Comparison of ENCODE assay signal across 35 mouse cellular contexts in the genomic region with DNA sequence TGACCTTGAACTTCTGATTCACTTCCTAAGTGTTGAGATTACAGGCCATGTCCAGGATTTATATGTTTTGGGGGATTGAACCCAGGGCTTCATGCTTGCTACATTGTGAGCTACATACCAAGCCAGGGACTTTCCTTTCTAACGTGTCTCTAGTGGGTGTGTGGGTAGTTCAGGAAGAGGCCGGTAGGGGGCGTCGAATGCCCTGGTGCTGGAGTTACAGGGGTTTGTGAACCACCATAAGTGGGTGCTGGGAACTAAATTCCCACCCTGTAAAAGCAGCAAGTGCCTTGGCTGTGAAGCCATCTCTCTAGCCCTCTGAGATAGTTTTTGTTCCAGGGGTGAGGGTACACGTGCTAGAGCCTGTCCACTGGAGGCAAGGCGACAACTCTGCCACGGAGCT. TPM values are rescaled to one million over a fixed set of nuclear protein-coding genes. Genes with fewer than 3 reads are reported as not detected.
A peak's percentile ranks its signal among the peaks of the same experiment; 100 is the strongest.
DNase-seq lines count a peak whose midpoint lies in the region; ATAC-seq and TF ChIP-seq lines count a peak whose summit lies in the region.
"Had no signal": no experiment of that assay in that cellular context is flagged by ENCODE, and none has a peak within 500 bp of the region (broad histone marks: within the 10 kb centered on the region; RNA-seq: fewer than 3 reads in every experiment).

No protein-coding gene starts in this region.

- no peak for DNase-seq in gastrocnemius, adult 2 months
- DNase-seq in gastrocnemius, postnatal 4 days (ENCODE audit: low spot score in 2 of 2), result no peak
- DNase-seq in liver, embryonic 14.5 days (ENCODE audit: low read depth in 3 of 3, low spot score in 3 of 3), result no peak
- no peak for DNase-seq in liver, embryonic 11.5 days (ENCODE audit: low spot score)
- peak; percentile 83 for DNase-seq in R1 (ENCODE audit: low read depth, low spot score)
- peak; percentile 65 for DNase-seq in testis, postnatal 14 days (ENCODE audit: low spot score)
- DNase-seq in lung, postnatal 0 days (ENCODE audit: low spot score), result no peak
- no peak for DNase-seq in urinary bladder, postnatal 36 days (ENCODE audit: low spot score in 2 of 2)
- DNase-seq: adrenal gland, postnatal 14 days; cerebellum, adult 11-12 months; cerebellum, adult 9-11 months; gastrocnemius, postnatal 10 days; kidney, adult 2 months; layer of hippocampus, adult 9-11 months; lung, adult 18-20 months; lung, postnatal 10 days; thymus, postnatal 4 days had no signal

- H3K36me3 ChIP-seq in liver, embryonic 14.5 days (replicated peaks; ENCODE audit: control insufficient read depth, insufficient read depth, low read depth), result no peaks in the 10 kb centered on the region
- H3K36me3 ChIP-seq in liver, embryonic 11.5 days (ENCODE audit: control insufficient read depth, insufficient read depth, low read length), result no peaks in the 10 kb centered on the region
- no peaks in the 10 kb centered on the region for H3K36me3 ChIP-seq in lung, postnatal 0 days (ENCODE audit: insufficient read depth, low read length)
- H3K36me3 ChIP-seq: embryonic facial prominence, embryonic 13.5 days; limb, embryonic 13.5 days; liver, embryonic 12.5 days; midbrain, embryonic 13.5 days; neural tube, embryonic 13.5 days; stomach, embryonic 15.5 days had no signal

- peak overlapping the region; percentile 46; the same call in 1 of the 2 replicates for H3K27ac ChIP-seq in gastrocnemius, adult 2 months
- no peak overlapping the region for H3K27ac ChIP-seq in liver, embryonic 14.5 days
- H3K27ac ChIP-seq in liver, embryonic 11.5 days (ENCODE audit: low read depth, low read length), result no peak overlapping the region
- H3K27ac ChIP-seq in lung, postnatal 0 days (ENCODE audit: low read length), result no peak overlapping the region
- H3K27ac ChIP-seq: embryonic facial prominence, embryonic 13.5 days; hindbrain, embryonic 14.5 days; kidney, postnatal 0 days; limb, embryonic 13.5 days; liver, embryonic 12.5 days; macrophage; midbrain, embryonic 13.5 days; neural tube, embryonic 13.5 days; stomach, embryonic 15.5 days had no signal

- TF ChIP-seq EP300 in liver, embryonic 14.5 days (IDR thresholded peaks at IDR 0.05; ENCODE audit: low read depth), result no peak
- no peak for TF ChIP-seq EP300 in lung, postnatal 0 days (IDR thresholded peaks at IDR 0.05)

- intact Hi-C loops in gastrocnemius, adult 2 months (cut with DNase I), result no loop called here

- H3K27me3 ChIP-seq in liver, embryonic 14.5 days (ENCODE audit: control insufficient read depth, insufficient read depth, low read length), result no peaks in the 10 kb centered on the region
- no peaks in the 10 kb centered on the region; the same call in 1 of the 2 replicates for H3K27me3 ChIP-seq in liver, embryonic 11.5 days (replicated peaks; ENCODE audit: control insufficient read depth, insufficient read depth, low read length)
- H3K27me3 ChIP-seq in lung, postnatal 0 days (replicated peaks; ENCODE audit: insufficient read depth, low read length), result no peaks in the 10 kb centered on the region
- H3K27me3 ChIP-seq: embryonic facial prominence, embryonic 13.5 days; heart, embryonic 12.5 days; limb, embryonic 13.5 days; midbrain, embryonic 13.5 days; neural tube, embryonic 13.5 days; stomach, embryonic 15.5 days had no signal

- H3K4me3 ChIP-seq in gastrocnemius, adult 2 months, result no peak overlapping the region
- H3K4me3 ChIP-seq in liver, embryonic 14.5 days (ENCODE audit: insufficient read depth in 1 of 2, low read depth in 2 of 2, low read length in 2 of 2), result no peak overlapping the region
- no peak overlapping the region for H3K4me3 ChIP-seq in liver, embryonic 11.5 days (ENCODE audit: low read depth, low read length)
- H3K4me3 ChIP-seq in lung, postnatal 0 days (ENCODE audit: low read depth, low read length), result no peak overlapping the region
- H3K4me3 ChIP-seq: embryonic facial prominence, embryonic 13.5 days; heart, embryonic 12.5 days; limb, embryonic 13.5 days; liver, embryonic 12.5 days; midbrain, embryonic 13.5 days; neural tube, embryonic 13.5 days; stomach, embryonic 15.5 days had no signal

- ATAC-seq in liver, embryonic 14.5 days (ENCODE audit: insufficient read depth), result no peak
- ATAC-seq in liver, embryonic 11.5 days (replicated peaks; ENCODE audit: low FRiP score), result no peak
- ATAC-seq in lung, postnatal 0 days, result no peak
- ATAC-seq: forebrain, embryonic 16.5 days; inflammation-experienced regulatory T-cells, adult 6 months; liver, embryonic 12.5 days; midbrain, embryonic 13.5 days had no signal

- H3K9me3 ChIP-seq in liver, embryonic 14.5 days (ENCODE audit: control insufficient read depth, low read length), result no peaks in the 10 kb centered on the region
- no peaks in the 10 kb centered on the region for H3K9me3 ChIP-seq in liver, embryonic 11.5 days (ENCODE audit: control insufficient read depth, low read length)
- H3K9me3 ChIP-seq in lung, postnatal 0 days (ENCODE audit: low read length), result no peaks in the 10 kb centered on the region
- H3K9me3 ChIP-seq: embryonic facial prominence, embryonic 13.5 days; heart, embryonic 12.5 days; limb, embryonic 13.5 days; liver, embryonic 12.5 days; midbrain, embryonic 13.5 days; stomach, embryonic 15.5 days had no signal

- H3K4me2 ChIP-seq in liver, embryonic 14.5 days (ENCODE audit: low read depth), result no peak overlapping the region
- H3K4me2 ChIP-seq in liver, embryonic 11.5 days, result no peak overlapping the region
- no peak overlapping the region for H3K4me2 ChIP-seq in lung, postnatal 0 days (replicated peaks; ENCODE audit: low read depth, low read length)
- H3K4me2 ChIP-seq: embryonic facial prominence, embryonic 13.5 days; heart, embryonic 12.5 days; hindbrain, embryonic 14.5 days; limb, embryonic 13.5 days; liver, embryonic 12.5 days; midbrain, embryonic 13.5 days; neural tube, embryonic 13.5 days; stomach, embryonic 15.5 days had no signal

- TF ChIP-seq CTCF in gastrocnemius, adult 2 months (IDR thresholded peaks at IDR 0.05), result peak; percentile 36
- TF ChIP-seq CTCF in liver, embryonic 14.5 days (IDR thresholded peaks at IDR 0.05; ENCODE audit: low read depth), result peak; percentile 46
- TF ChIP-seq CTCF in lung, postnatal 0 days (IDR thresholded peaks at IDR 0.05), result no peak

- H3K4me1 ChIP-seq in liver, embryonic 14.5 days (replicated peaks; ENCODE audit: control insufficient read depth in 2 of 2, insufficient read depth in 2 of 2, low read length in 1 of 2), result no peaks in the 10 kb centered on the region
- H3K4me1 ChIP-seq in liver, embryonic 11.5 days (replicated peaks; ENCODE audit: control insufficient read depth, insufficient read depth, low read length), result no peaks in the 10 kb centered on the region
- H3K4me1 ChIP-seq in lung, postnatal 0 days (ENCODE audit: insufficient read depth, low read depth, low read length), result no peaks in the 10 kb centered on the region
- H3K4me1 ChIP-seq: embryonic facial prominence, embryonic 13.5 days; limb, embryonic 13.5 days; liver, embryonic 12.5 days; midbrain, embryonic 13.5 days; neural tube, embryonic 13.5 days; stomach, embryonic 15.5 days had no signal

- WGBS in liver, embryonic 14.5 days (ENCODE audit: insufficient replicate concordance), result 60% methylated on average over 7 of the region's 7 CpGs
- WGBS in liver, embryonic 11.5 days, result 73% methylated on average over 7 of the region's 7 CpGs
- WGBS in lung, postnatal 0 days, result 73% methylated on average over 7 of the region's 7 CpGs

- H3K9ac ChIP-seq in liver, embryonic 14.5 days (replicated peaks), result no peak overlapping the region
- H3K9ac ChIP-seq in liver, embryonic 11.5 days (ENCODE audit: low read depth, low read length), result no peak overlapping the region
- H3K9ac ChIP-seq in lung, postnatal 0 days (replicated peaks; ENCODE audit: low read depth), result no peak overlapping the region
- H3K9ac ChIP-seq: embryonic facial prominence, embryonic 13.5 days; heart, embryonic 12.5 days; hindbrain, embryonic 14.5 days; limb, embryonic 13.5 days; liver, embryonic 12.5 days; midbrain, embryonic 13.5 days; neural tube, embryonic 13.5 days; stomach, embryonic 15.5 days had no signal

RNA-seq across cellular contexts. Expression of a gene that starts 31.0 kb away (rescaled TPM):
- total RNA-seq in gastrocnemius, adult 2 months (2021), result not detected
- not detected for total RNA-seq in gastrocnemius, postnatal 4 days (2021)
- polyA plus RNA-seq in liver, embryonic 14.5 days (2012; rRNA removed), result 0.02 TPM in 1 of 2 replicates, not detected in the other
- not detected in 2 replicates for polyA plus RNA-seq in liver, embryonic 14.5 days (2014; fragmentation: Nextera tagmentation; extraction: Ambion mirVana)
- polyA plus RNA-seq in liver, embryonic 11.5 days (2014; fragmentation: Nextera tagmentation; extraction: Ambion mirVana), result not detected in 2 replicates
- not detected in 2 replicates for polyA plus RNA-seq in lung, postnatal 0 days (2015; fragmentation: Nextera tagmentation; extraction: Ambion mirVana)
- total RNA-seq: adrenal gland, postnatal 14 days; common myeloid progenitor, adult 5-6 weeks; granulocyte monocyte progenitor cell, adult 5-6 weeks; hematopoietic stem cell, adult 5-6 weeks; megakaryocyte-erythroid progenitor cell, adult 5-6 weeks had no signal
- polyA plus RNA-seq: embryonic facial prominence, embryonic 13.5 days; heart, embryonic 12.5 days; heart, postnatal 0 days; inflammation-experienced regulatory T-cells, adult 6 months; large intestine, adult 2 months; liver, embryonic 12.5 days; macrophage had no signal

Comparison
In these comparisons a context has a peak if more than half of its experiments do, and no peak if none do; other contexts are left out.
1. DNase-seq: peak in R1 (single experiment) and testis, postnatal 14 days (single experiment); none in gastrocnemius, adult 2 months (single experiment), gastrocnemius, postnatal 4 days (0 of 2), liver, embryonic 14.5 days (0 of 3), liver, embryonic 11.5 days (single experiment), lung, postnatal 0 days (single experiment) and urinary bladder, postnatal 36 days (0 of 2).